Mouse (Mus musculus): ENCODE measurements around the gene Adora1.

DNA sequence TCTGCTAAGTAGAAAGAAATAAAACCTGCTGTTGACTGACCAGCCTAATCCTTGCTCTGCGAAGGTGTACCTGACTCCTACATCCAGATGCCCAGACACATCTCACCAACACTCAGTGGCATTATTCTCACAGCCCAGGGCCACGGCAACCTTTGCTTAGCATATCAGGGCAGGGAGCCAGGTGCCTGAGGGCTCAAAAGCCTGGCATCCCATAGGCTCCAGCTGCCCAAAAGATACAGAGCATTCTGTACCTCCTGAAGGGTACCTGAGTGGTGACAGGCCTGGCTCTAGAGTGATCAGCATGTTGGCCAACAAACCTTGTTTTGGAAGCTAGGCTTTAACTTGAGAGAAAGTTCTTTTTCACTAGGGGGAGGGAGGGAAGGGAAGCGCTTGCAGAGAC lies 4.0 kb downstream of the Adora1 start:
- TF ChIP-seq CTCF (IDR thresholded peaks at IDR 0.05; ENCODE audit: control insufficient read depth, insufficient read depth, insufficient replicate concordance, low read depth, low read length) (no peak), POLR2A (IDR thresholded peaks at IDR 0.05; ENCODE audit: control insufficient read depth, low read depth, low read length) (no peak)
